Mouse (Mus musculus) cerebellum, adult 8-10 months (tissue): ENCODE data around the gene Fgfr2.
A peak's percentile ranks its signal among the peaks of the same experiment; 100 is the strongest.

Experiments
- DNase-seq: peaks from one replicate; pipeline ENCODE4 v3.0.0; 2022

Fgfr2 gene

DNA sequence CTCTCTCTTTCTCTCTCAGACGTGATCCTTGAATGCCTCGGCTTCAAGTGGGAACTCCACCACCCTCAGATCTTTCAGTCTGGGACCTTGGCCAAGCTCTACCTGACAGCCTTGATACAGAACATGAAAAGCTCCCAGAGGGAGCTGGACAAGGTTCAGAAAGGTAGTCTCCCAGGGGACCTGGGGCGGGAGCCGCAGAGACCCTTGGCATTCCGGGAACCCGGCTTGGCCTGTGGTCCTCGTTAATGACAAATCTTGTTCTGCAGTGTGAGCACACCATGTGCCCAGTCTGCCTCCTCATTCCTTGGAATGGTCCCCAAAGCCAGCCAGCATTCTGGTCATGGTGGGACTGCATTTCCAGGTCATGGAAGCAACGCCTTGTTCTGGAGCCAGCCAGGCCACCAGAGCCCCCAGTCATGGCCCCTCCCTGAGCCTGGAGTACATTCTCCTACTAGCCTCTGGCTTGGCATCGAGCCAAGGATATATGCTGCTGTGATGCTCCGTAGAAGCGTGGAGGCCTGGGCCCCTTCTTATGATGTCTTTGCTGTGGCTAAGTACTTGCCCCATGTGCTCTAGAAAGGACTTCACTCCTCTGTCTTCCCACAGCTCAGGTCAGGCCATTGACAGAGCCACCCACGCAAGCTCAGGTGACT, 2337.1 kb downstream of the Fgfr2 start:
- DNase-seq, result no peak

DNA sequence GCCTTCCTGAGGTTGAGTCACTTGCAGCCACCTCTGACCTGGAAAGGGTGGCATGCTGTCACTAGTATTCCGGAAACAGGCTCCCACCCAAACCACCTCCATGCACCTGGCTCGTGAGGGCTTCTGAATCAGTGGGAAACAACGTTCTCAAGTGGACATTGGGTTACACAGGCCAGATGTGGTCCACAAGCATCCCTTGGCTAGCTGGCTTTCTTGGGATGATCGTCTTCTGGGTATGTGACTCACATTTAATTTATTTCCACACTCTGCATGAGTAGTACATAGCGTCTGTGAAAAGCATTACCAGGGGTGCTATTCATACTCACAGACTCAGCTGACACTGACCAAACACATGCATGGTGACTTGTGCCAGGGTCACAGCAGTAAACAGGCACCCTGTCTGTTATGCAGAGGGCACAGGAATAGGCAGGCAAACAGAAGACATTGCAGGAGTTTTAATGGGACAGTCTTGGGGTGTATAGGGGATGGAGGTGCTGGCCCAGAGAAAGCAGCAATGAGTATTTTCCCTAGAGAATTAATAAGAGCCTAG, 2340.6 kb downstream of the Fgfr2 start:
- DNase-seq, result no peak

DNA sequence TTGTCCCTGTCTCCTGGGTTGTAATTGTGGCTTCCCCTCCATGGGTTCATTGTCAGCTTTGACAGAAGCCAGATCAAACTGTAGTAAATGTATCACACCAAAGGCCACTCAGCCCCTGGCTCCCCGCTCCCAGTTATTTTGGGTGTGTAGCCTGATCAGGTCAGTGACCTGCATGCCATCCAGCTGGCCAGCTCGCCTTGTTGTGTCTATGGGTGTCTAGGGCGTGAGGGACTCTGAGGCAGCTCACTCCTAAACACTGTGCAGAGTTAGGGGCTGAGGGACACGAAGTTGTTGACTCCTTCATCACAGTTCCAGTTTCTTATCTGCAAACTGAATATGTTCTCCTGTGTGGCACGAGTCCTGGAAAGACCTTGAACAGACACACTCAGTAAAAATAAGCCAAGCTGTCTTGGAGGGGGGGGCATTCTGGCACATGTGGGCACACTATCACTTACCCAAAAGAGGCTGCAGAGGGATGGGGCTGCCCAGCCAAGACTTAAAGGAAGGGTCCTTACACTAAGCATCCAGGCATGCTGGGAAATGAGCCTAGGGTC, 2342.2 kb downstream of the Fgfr2 start:
- no peak for DNase-seq

DNA sequence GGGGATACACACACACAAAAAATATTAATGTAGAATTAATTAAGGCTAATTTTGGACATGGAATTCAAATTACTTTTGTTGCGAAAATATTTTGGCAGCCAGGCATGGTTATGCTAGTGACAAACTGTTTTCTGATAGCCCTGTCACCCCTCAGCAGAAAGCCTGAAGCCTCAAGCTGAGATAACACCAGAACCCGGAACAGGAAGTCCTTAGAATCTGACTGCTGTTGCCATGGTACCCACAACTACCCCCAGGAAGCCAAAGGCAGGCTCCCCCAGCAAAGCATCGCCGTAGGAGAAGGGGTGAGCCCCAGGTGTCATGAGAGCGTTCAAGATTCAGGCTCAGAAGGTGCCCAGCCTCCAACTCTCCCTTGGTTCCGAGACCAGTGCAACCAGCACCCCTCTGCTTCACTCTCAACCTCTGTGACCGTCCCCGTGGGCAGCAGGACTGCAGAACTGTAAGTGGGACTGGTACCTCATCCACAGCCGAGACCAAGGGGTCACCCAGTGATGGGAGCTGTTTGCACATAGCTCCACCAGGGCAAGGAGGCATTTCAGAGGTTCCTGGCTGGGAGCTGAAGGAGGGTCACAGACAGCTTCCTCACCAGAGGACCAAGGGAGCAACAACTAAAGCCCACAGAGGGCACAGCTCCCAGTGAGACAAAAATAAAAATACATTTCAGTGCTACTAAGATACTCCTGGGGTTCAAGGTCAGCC, 2349.1 kb downstream of the Fgfr2 start, which contains the start of gene Btbd16:
Btbd16 (plus strand) TSS at position 156 of the 717 bp plus-strand sequence.
- no peak for DNase-seq

DNA sequence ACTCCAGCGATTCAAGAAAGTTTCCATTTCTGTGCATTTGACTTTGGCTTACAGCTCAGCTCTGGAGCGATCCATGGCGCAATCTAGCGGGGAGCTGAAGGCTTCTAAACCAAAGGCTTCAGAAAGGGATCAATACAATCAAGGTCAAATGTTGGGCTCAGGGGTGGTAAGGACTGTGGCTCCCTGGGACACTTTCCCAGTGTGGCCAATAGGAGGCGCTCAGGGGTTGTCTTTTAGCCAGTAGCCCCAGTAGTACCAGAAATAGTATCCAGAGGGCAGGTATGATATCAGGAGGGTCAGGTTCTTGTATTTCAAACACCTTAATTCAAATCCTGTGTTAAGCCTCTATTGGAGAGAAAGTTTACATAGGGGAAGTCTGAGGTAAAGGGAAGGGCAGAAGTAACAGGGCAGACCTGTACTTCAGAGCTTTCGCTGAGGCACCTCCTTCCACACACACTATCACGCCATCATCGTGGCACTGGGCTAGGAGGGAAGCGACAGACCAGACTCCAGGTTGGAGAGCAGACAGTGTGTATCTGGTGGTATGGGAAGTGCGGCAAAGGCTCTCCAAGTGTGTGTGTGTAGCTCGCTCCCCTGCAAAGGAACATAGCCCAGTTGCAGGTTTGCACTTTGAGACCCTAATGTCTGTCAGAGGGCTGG, 2349.8 kb downstream of the Fgfr2 start:
- DNase-seq, result no peak

DNA sequence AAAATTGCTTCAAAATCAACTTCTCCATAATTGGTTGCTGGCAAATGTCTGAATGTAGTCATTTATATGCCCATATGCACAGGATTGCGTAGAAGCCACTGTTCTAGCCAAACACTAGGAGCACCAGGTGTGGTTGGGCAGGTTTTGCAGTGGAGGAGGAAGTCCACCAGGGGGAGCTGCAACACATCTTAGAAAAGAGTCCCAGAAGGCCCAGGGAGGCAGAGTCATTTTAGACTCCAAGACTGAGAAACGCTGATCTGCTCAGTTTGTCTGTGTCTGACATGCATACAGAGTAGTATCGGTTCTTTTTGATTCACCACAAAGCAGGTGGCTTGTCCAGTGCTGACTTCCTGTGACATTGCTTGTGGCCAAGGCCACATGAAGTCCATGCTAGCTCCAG, 2352.4 kb downstream of the Fgfr2 start:
- DNase-seq, result peak; percentile 82

DNA sequence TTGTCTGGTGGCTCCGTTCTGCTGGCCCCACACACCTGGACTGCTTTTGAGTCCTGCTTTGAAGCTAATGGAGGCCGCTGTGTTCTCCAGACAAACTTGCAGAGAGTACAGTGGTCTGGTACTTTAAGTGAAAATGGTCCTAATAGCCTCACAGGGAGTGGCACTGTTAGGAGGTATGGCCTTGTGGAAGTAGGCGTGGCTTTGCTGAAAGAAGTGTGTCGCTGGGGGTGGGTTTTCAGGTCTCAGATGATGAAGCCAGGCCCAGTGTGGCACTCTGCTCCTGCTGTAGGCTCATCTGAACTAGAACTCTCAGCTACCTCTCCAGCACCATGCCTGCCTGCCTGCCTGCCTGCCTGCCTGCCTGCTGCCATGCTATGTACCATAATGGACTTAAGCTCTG, 2355.0 kb downstream of the Fgfr2 start:
- DNase-seq, result no peak

DNA sequence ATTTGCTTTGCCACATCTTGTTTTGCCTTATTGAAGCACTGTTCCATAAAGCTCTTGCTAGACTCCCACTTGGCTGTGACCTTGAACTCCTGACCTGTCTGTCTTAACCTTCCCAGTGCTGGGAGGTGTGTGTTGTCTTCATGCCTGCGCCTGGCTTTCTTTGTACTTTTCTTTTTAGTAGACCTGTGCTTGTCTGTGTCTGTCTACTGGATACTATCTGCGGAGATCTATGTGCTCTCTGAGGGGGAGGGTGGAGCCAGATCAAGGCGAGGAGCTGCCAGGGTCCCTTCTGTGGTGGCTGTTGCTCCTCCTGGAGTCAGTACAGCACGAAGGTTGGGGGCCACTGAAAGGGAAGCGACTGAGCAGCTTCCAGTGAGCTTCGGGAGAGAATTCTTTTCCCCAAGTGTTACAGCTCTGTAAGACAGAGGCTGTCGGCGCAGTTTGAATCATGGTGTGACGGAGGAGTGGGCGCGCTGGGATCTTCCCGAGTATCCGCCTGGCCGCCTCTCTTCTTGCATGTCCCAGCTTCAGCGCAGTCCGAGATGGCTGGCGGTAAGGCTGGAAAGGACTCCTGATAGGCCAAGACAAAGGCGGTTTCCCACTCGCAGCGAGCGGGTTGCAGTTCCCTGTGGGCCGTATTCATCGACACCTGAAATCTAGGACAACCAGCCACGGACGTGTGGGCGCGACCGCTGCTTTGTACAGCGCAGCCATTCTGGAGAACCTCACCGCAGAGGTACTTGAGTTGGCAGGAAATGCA, 2356.6 kb downstream of the Fgfr2 start:
- no peak for DNase-seq

DNA sequence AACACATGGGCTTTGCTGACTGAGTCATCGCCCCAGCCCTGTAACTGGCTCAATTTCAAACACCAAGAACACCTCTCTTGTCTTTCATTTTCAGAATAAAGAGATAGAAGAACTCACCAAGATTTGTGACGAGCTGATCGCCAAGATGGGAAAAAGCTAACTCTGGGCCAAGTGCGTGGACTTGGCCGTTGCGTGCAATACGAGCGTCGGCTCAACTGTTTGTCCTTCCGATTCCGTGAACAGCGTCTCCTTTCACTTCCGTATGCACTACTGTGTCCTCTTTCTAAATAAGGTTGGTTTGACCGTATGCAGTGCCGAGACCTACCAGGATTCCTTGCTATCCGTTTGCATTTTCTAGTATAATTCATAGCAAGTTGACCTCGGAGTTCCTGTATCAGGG, 2359.0 kb downstream of the Fgfr2 start:
- DNase-seq, result no peak

DNA sequence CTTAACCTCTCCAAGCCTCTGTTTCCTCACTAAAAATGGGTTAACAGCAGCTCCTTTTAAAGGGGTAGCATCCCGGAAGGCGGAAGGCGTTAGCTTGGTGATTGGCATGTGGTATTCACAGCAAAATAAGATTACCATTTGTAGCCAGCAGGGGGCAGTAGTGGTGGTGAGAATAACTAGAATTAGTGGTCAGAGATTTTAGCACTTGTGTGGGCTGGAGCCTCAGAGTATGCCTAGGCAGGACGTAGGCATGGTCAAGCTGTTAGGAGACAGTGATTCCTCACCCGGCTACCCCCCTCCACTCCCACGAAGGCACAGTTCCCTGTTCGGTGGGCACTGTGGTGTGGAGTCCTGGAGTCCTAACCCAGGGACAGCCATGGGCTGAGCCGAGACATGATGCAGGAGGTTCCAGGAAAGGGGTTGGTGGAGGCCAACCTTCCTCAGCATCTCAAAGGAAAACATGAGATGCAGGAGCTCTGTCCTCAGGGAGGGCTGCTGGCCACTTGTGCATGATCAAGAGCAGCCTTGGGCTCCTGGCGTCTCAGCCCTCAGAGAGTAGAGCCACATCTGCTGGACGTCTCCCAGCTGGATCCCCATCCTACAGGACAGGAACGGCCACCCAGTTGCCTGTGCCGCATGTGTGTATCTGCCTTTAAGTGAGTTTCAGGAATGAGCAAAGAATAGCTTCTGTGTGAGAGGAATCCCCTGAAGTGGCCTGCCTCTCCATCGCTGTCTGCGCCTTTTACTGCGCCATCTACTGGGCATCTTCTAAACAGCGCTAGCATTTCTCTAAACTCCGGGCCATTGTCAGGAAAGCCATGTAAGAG, 2360.9 kb downstream of the Fgfr2 start:
- DNase-seq, result peak; percentile 72

DNA sequence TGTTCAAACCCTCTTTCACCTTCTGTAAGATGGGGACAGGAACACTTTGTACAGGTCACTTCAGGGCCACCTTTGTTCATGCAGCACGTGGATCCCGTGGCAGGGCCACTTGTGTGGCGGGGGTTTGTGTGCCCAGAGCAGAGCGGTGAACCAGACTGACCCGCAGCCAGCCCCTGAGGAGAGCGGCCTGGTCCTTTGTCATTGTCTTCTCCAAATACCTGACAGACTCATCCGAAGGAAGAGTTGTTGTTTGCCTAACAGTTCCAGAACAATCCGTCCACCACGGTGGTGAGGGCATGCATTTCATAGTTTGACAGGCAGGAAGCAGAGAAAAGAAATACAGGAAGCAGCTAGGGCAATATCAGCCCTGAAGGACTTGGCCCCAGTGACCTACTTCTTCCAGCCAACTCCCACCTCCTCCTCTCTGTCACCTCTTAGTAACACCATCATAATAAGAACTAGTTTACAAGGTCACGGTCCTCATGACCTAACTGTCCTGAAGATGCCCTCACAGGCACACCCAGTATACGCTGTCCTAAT, 2365.8 kb downstream of the Fgfr2 start:
- DNase-seq, result no peak

DNA sequence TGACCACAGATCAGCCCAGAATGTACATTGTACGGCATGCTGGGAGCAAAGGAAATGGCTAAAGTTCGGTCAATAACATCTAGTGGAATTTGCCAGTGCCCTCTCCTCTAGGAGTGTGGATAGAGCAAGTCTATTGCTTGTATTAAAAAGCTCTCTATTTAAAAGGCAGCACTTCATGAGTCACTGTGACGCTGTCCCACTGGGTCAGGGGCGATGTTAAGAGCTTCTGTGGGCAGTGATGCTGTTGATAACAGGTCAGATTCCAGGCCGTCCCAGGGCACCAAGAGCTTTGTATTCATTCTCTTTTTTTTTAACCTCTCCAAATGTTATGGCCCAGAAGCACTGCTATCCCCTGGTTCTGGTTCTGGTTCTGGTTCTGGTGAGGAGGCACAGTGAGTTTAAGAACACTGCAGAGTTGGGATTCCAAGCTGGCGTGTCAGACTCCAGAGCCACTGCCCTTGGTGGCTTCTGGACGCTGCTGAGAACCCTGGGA, 2366.8 kb downstream of the Fgfr2 start:
- DNase-seq, result no peak

DNA sequence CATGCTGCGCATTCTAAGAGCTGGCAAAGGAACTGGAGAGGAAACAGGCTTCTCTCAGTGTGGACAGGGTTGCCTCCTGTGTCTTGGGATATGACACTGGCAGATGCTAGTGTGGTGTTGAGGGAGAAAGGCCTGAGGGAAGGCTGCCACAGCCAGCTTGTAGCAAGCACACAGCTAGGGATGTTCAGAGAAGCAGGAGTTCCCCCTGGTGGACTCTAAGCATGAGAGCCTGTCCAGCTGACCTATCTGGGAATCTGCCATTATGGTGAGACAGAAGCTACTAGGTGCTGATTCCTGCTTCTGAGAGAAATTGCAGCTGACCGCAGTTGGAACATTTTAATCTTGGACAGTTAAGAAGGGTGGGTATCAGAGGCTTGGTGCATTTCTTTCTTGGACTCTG, 2368.4 kb downstream of the Fgfr2 start:
- DNase-seq, result peak; percentile 40

DNA sequence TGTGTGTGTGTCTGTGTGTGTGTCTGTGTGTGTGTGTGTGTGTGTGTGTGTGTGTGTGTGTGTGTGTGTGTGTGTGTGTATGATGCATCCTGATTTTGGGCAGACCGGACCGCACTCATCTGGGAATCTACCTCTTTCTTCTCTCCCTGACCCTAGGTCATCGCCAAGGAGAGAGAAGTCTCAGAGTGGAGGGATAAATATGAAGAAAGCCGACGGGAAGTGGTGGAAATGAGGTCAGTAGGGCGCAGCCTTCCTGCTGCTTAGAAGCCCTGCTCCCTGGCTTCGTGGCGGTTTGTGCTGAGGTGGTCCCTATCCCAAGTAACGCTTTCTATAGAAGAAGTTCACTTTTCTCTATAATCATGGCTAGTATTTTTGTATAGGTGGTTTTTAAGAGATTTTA, 2371.5 kb downstream of the Fgfr2 start:
- DNase-seq, result no peak

DNA sequence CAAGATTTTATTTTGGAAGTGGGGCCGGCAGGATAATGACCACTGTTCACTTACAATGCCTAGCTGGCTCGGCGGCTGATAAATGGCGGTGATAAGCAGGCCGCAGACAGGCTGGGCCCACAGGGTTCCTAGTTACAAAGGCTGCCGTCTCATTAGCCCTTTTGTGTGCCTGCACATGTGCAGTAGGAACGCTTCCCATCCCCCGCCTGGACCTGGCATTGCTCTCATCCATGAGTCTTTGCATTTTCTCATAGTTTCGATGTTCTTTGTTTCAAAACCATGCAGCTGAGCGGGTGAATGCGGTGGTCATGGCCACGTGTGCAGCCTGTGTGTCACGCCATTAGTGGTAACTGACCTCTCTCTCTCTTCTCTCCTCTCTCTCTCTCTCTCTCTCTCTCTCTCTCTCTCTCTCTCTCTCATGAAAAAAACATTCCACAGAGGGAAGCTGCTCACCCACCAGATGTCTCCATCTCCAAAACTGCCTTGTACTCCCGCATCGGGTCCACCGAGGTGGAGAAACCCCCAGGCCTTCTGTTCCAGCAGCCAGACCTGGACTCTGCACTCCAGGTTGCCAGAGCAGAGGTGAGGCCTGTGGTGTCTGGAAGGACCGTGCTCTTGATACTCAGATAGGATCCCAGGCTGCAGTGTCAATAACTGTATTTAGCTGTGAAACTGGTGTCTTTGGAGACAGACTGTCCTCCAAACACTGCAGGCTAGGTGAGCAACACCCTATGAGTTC, 2372.2 kb downstream of the Fgfr2 start:
- no peak for DNase-seq

DNA sequence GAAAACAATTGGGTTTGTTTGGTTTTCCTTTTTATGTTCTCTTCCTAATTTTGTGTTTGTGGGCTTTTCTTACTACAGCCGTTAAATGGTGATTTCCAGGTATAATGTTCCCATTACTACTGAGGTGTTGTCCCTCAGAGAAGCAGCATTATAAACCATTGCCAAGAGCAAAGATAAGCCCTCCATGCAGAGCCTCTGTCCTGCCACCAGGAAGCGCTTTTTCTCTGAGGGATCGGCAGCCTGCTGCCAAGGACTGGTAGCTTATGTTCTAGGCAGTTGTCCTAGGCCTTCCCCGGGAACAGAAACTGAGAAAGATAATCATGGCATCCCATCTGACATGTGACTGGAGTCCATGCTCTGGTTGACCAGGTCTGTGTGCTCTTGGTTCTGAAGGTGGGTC, 2374.0 kb downstream of the Fgfr2 start:
- DNase-seq, result no peak

DNA sequence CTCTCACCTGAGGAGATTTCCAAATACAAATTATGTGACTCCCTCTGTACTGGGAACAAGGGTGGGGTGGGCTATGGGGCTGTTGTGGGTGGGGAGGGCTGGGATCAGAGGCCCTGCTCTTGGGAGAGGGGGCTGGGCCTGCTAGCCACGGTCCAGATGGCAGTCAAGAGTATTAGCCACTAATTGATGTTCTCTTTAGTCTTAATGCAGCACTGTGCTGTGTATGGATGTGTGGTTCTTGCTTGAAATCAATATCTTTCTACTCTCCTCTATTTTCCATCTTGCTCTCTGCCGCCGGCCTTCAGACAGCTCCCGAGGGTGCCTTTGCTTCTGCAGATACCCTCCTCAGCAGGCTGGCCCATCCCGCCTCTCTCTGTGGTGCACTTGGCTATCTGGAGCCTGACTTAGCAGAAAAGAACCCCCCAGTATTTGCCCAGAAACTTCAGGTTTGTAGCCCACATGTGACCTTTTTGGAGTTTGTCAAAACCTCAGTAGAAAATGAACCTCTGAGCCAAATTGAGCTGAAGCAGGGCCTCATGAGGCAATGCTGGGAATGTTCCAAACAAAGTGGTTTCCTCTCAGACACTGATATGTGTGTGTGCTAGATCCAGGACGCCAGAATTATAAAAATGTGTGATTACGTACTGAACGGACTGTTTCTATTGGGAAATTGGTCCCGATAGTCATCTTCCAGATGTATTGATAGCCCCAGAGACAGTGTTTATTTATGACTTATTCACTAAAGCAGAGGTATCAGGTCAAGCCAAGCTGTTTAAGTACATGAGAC, 2379.7 kb downstream of the Fgfr2 start:
- no peak for DNase-seq

DNA sequence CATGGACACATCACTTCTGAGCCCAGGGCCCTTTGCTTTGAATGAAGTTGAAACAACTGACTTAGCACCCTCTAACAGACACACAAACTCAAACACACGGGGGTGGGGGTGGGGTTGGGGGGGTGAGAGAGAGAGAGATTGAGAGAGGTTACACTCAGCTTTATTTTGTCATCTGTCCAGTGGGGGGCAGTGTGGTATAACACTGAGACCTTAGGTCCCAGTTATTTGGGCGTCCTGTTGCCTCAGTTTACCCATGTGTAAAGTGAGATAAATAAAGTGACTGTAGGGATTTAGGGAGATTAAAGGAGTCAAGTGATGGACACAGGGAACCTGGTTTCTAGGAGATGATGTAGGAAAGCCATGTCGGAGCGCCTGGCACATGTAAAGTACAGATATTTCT, 2382.1 kb downstream of the Fgfr2 start:
- DNase-seq, result no peak

DNA sequence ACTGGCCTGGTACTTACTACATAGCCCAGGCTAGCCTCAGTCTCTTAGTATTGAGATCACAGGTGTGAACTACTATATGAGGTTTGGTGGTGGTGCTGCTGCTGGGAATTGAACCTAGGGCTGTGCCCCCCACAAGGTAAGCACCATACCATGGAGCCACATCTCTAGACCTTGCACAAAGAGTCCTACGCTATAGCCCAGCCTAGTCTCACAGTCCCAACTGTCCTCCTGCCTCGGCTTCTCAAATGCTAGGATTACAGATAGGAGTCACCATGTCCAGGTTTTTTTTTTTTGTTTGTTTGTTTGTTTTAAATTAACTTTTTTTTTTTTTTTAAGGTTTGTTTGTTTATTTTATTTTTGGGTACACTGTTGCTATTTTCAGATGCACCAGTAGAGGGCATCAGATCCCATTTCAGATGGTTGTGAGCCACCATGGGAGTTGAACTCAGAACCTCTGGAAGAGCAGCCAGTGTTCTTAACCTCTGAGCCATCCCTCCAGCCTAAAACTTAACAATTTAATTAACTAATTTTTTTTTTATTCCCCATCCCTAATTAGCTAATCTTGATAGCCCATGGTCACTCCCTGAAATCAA, 2388.9 kb downstream of the Fgfr2 start:
- no peak for DNase-seq
